Mouse (Mus musculus) CH12.LX (cell line): ENCODE measurements around the gene Sctr. TPM values are rescaled to one million over a fixed set of nuclear protein-coding genes. Genes with fewer than 3 reads are reported as not detected.

Experiments used
- DNase-seq: peaks from one replicate; pipeline ENCODE4 v3.0.0-alpha.2; 2013; ENCODE audit errors: extremely low read depth
- H3K27ac ChIP-seq: 2 replicates; pipeline ENCODE4 v1.5.1; 2012; ENCODE audit warnings: low read depth, mild to moderate bottlenecking, control low read depth, moderate library complexity; ENCODE audit not compliant: insufficient read depth
- H3K27me3 ChIP-seq: replicated peaks from 2 replicates; pipeline ENCODE3; 2012; ENCODE audit warnings: inconsistent platforms
- H3K36me3 ChIP-seq, 2 experiments: replicated peaks in 1 of 2; 2 replicates each; pipeline versions ENCODE3 to v1.6.1; 2012; ENCODE audit warnings: inconsistent platforms in 1 of 2, low read length in 1 of 2, mild to moderate bottlenecking in 1 of 2, mixed read lengths in 1 of 2, moderate library complexity in 1 of 2; ENCODE audit not compliant: control insufficient read depth in 1 of 2, insufficient read depth in 1 of 2
- H3K4me1 ChIP-seq, 2 experiments: 2 replicates each; pipeline ENCODE4 v1.6.1; 2012; ENCODE audit warnings: inconsistent platforms in 1 of 2, moderate library complexity in 1 of 2; ENCODE audit not compliant: insufficient read depth in 2 of 2, control insufficient read depth in 1 of 2
- H3K4me2 ChIP-seq: 2 replicates; pipeline ENCODE4 v1.6.1; 2012; ENCODE audit warnings: low read depth, mild to moderate bottlenecking, control low read depth; ENCODE audit not compliant: poor library complexity, insufficient read depth, severe bottlenecking
- H3K4me3 ChIP-seq, 3 experiments: fragments of 150-350 bp in 1 of 3; sonication (generic) in 1 of 3; replicated peaks in 1 of 3; 2 replicates each; pipeline versions ENCODE3 to v1.5.1; 2011 to 2012; ENCODE audit warnings: low read depth in 2 of 3, low read length in 2 of 3, mild to moderate bottlenecking in 2 of 3, moderate library complexity in 2 of 3, control low read depth in 1 of 3, improper control_type of control experiment in 1 of 3, inconsistent platforms in 1 of 3, mixed read lengths in 1 of 3; ENCODE audit not compliant: poor library complexity in 1 of 3
- H3K79me2 ChIP-seq: replicated peaks from 2 replicates; pipeline ENCODE4 v1.6.1; 2012; ENCODE audit warnings: mild to moderate bottlenecking, moderate library complexity; ENCODE audit not compliant: control insufficient read depth, poor library complexity, insufficient read depth, severe bottlenecking; ENCODE audit errors: extremely low read depth
- H3K9ac ChIP-seq: 2 replicates; pipeline ENCODE4 v1.6.1; 2012; ENCODE audit warnings: low read depth, mild to moderate bottlenecking, control low read depth, moderate library complexity; ENCODE audit not compliant: insufficient read depth
- H3K9me3 ChIP-seq: replicated peaks from 2 replicates; pipeline ENCODE3; 2012; ENCODE audit warnings: low read length, inconsistent platforms, mixed read lengths
- BHLHE40 ChIP-seq: IDR thresholded peaks from 2 replicates; pipeline ENCODE4 v1.6.1; 2011; ENCODE audit warnings: mild to moderate bottlenecking, low read depth, low read length, improper control_type of control experiment
- CHD1 ChIP-seq: IDR thresholded peaks from 2 replicates; pipeline ENCODE4 v1.6.1; 2012; ENCODE audit warnings: low read depth, low read length, improper control_type of control experiment, inconsistent platforms
- CHD2 ChIP-seq: IDR thresholded peaks from 2 replicates; pipeline ENCODE4 v1.6.1; 2011; ENCODE audit warnings: low read length, improper control_type of control experiment
- CTCF ChIP-seq, 2 experiments: IDR thresholded peaks in 1 of 2; conservative IDR thresholded peaks in 1 of 2; 2 replicates each; pipeline ENCODE4 v1.5.1; 2011 to 2012; ENCODE audit warnings: low read depth in 2 of 2, low read length in 2 of 2, improper control_type of control experiment in 1 of 2, inconsistent platforms in 1 of 2, mild to moderate bottlenecking in 1 of 2, moderate library complexity in 1 of 2
- ETS1 ChIP-seq: conservative IDR thresholded peaks from 2 replicates; pipeline ENCODE4 v1.6.1; 2012; ENCODE audit warnings: low read depth, mild to moderate bottlenecking, inconsistent platforms, low read length, improper control_type of control experiment, moderate library complexity
- GABPA ChIP-seq: IDR thresholded peaks from 2 replicates; pipeline ENCODE4 v1.6.1; 2012; ENCODE audit warnings: low read depth, low read length, improper control_type of control experiment, inconsistent platforms; ENCODE audit not compliant: insufficient replicate concordance
- KAT2A ChIP-seq: IDR thresholded peaks from 2 replicates; pipeline ENCODE4 v1.6.1; 2012; ENCODE audit warnings: low read length, improper control_type of control experiment, inconsistent platforms; ENCODE audit not compliant: insufficient replicate concordance
- MAFK ChIP-seq: IDR thresholded peaks from 2 replicates; pipeline ENCODE4 v1.6.1; 2011; ENCODE audit warnings: low read length, improper control_type of control experiment; ENCODE audit not compliant: insufficient replicate concordance
- MAX ChIP-seq: IDR thresholded peaks from 2 replicates; pipeline ENCODE4 v1.6.1; 2011; ENCODE audit warnings: low read length, improper control_type of control experiment
- MAZ ChIP-seq: IDR thresholded peaks from 2 replicates; pipeline ENCODE4 v1.6.1; 2012; ENCODE audit warnings: low read depth, mild to moderate bottlenecking, inconsistent platforms, low read length, improper control_type of control experiment, moderate library complexity
- NRF1 ChIP-seq: IDR thresholded peaks from 2 replicates; pipeline ENCODE4 v1.6.1; 2014; ENCODE audit warnings: low read depth, mild to moderate bottlenecking, inconsistent platforms, low read length, improper control_type of control experiment, moderate library complexity
- POLR2AphosphoS2 ChIP-seq: IDR thresholded peaks from 2 replicates; pipeline ENCODE4 v1.6.1; 2011; ENCODE audit warnings: low read depth, low read length, improper control_type of control experiment
- RAD21 ChIP-seq: IDR thresholded peaks from 2 replicates; pipeline ENCODE4 v1.6.1; 2011; ENCODE audit warnings: low read depth, mild to moderate bottlenecking, low read length, improper control_type of control experiment, moderate library complexity
- RCOR1 ChIP-seq: conservative IDR thresholded peaks from 2 replicates; pipeline ENCODE4 v1.6.1; 2012; ENCODE audit warnings: low read depth, mild to moderate bottlenecking, inconsistent platforms, low read length, improper control_type of control experiment
- SMC3 ChIP-seq: IDR thresholded peaks from 2 replicates; pipeline ENCODE4 v1.6.1; 2011; ENCODE audit warnings: low read depth, low read length, improper control_type of control experiment
- TBP ChIP-seq: conservative IDR thresholded peaks from 2 replicates; pipeline ENCODE4 v1.6.1; 2011; ENCODE audit warnings: low read depth, low read length, improper control_type of control experiment
- USF2 ChIP-seq: conservative IDR thresholded peaks from 2 replicates; pipeline ENCODE4 v1.6.1; 2011; ENCODE audit warnings: low read depth, low read length, improper control_type of control experiment
- ZC3H11A ChIP-seq: IDR thresholded peaks from 2 replicates; pipeline ENCODE4 v1.6.1; 2012; ENCODE audit warnings: low read depth, mild to moderate bottlenecking, inconsistent platforms, low read length, improper control_type of control experiment
- ZKSCAN1 ChIP-seq: IDR thresholded peaks from 2 replicates; pipeline ENCODE4 v1.6.1; 2012; ENCODE audit warnings: low read depth, inconsistent platforms, low read length, improper control_type of control experiment, borderline replicate concordance
- ZMIZ1 ChIP-seq: IDR thresholded peaks from 2 replicates; pipeline ENCODE4 v1.6.1; 2012; ENCODE audit warnings: low read depth, mild to moderate bottlenecking, inconsistent platforms, low read length, improper control_type of control experiment
- ZNF384 ChIP-seq: IDR thresholded peaks from 2 replicates; pipeline ENCODE4 v1.6.1; 2012; ENCODE audit warnings: low read depth, low read length, improper control_type of control experiment, inconsistent platforms
- dilution Hi-C: fragments of 300-500 bp; cut with MboI; formaldehyde crosslinking; loops from 2 replicates; pipeline ENCODE4 v1.14.3; 2020; ENCODE audit warnings: low sequenced_read_pairs; ENCODE audit not compliant: extremely low pct_unique_long_range_greater_than_20kb, extremely low pct_ligation_motif_present
- in situ Hi-C: fragments of 300-500 bp; cut with MboI; formaldehyde crosslinking; loops from 3 replicates; pipeline ENCODE4 v1.14.3; 2019; ENCODE audit warnings: low sequenced_read_pairs, low pct_ligation_motif_present, low pct_unique_long_range_greater_than_20kb, mixed read lengths
- polyA plus RNA-seq: library from polyadenylated mRNA; unstranded; fragments of >175 nt; gene quantifications from 2 replicates; pipeline ENCODE4 v1.2.1, GENCODE M21; 2012; ENCODE audit warnings: low read depth; ENCODE audit not compliant: insufficient read length
- total RNA-seq, 2 experiments: library from RNA; depleted of rRNA; stranded (reverse); fragments of 300-350 nt in 1 of 2; fragments of >200 nt in 1 of 2; gene quantifications; 2 replicates each; pipeline ENCODE4 v1.2.3; 2012 to 2014

Gene Sctr
- total and polyA plus RNA-seq, 3 experiments: not detected

GRCm38 (mm10) chr1:120071133-120071532 lies 64.4 kb downstream of the Sctr start:
- H3K9ac ChIP-seq: no peak overlapping the region
- in situ Hi-C loops (no loop called here), dilution Hi-C loops (no loop called here)
- no peak for TF ChIP-seq RAD21
- no peak for TF ChIP-seq USF2
- no peak for TF ChIP-seq ETS1
- TF ChIP-seq POLR2AphosphoS2: no peak
- TF ChIP-seq BHLHE40: no peak
- TF ChIP-seq CHD2: no peak
- no peak for TF ChIP-seq MAZ
- TF ChIP-seq TBP: no peak
- TF ChIP-seq CTCF (conservative IDR thresholded peaks at IDR 0.05 in 1 of 2, IDR thresholded peaks at IDR 0.05 in 1 of 2; ENCODE audit: low read depth in 2 of 2, low read length in 2 of 2): no peak
- H3K79me2 ChIP-seq: no peaks in the 10 kb centered on the region
- no peak overlapping the region for H3K27ac ChIP-seq
- H3K4me2 ChIP-seq: no peak overlapping the region
- no peaks in the 10 kb centered on the region for H3K9me3 ChIP-seq
- no peak for DNase-seq
- H3K36me3 ChIP-seq: no peaks in the 10 kb centered on the region
- peaks cover 0 to 8% of the 10 kb centered on the region in 2 experiments; a peak in 2 of 4 replicates for H3K4me1 ChIP-seq
- no peaks in the 10 kb centered on the region for H3K27me3 ChIP-seq
- no peak overlapping the region for H3K4me3 ChIP-seq

- H3K27me3 ChIP-seq: no peaks in the 10 kb centered on the region
- no peak overlapping the region for H3K27ac ChIP-seq
- H3K79me2 ChIP-seq: no peaks in the 10 kb centered on the region
- H3K9me3 ChIP-seq: no peaks in the 10 kb centered on the region
- TF ChIP-seq ZC3H11A (no peak), NRF1 (no peak), RCOR1 (no peak), GABPA (no peak), MAFK (no peak), ZNF384 (no peak), TBP (no peak), ZMIZ1 (no peak), SMC3 (no peak), CHD1 (no peak), ZKSCAN1 (no peak), MAX (no peak), KAT2A (no peak), POLR2AphosphoS2 (no peak)
- H3K4me3 ChIP-seq: no peak overlapping the region
- no peak overlapping the region for H3K9ac ChIP-seq
- no peak for DNase-seq
- H3K4me1 ChIP-seq: peaks cover 0 to 8% of the 10 kb centered on the region in 2 experiments; a peak in 2 of 4 replicates
- no peaks in the 10 kb centered on the region for H3K36me3 ChIP-seq
- dilution Hi-C loops: no loop called here
- no peak overlapping the region for H3K4me2 ChIP-seq
- in situ Hi-C loops: no loop called here
Measured at GRCm38 (mm10) chr1:120072900-120073299, 66.2 kb downstream of the Sctr start.
